Mouse (Mus musculus): ENCODE data around the gene Mmp3. TPM values are rescaled to one million over a fixed set of nuclear protein-coding genes. Genes with fewer than 3 reads are reported as not detected.
"Not testable (repeated sequence)": the region's sequence is repeated elsewhere in the genome, so short reads cannot be mapped to it uniquely, and the experiment has no call there.

Mmp3 gene
- not detected in 2 replicates for polyA plus RNA-seq (2016; fragmentation: Nextera tagmentation; extraction: Ambion mirVana)

- no peaks in the 10 kb centered on the region for H3K4me1 ChIP-seq
- no peaks in the 10 kb centered on the region for H3K9me3 ChIP-seq
- no peak within 1 kb of the TSS for H3K4me3 ChIP-seq
- no peaks in the 10 kb centered on the region for H3K36me3 ChIP-seq (replicated peaks)
- no peaks in the 10 kb centered on the region for H3K27me3 ChIP-seq (replicated peaks; ENCODE audit: low read depth, poor library complexity, severe bottlenecking)
- H3K27ac ChIP-seq (replicated peaks): no peak within 1 kb of the TSS
- 92% methylated on average over 2 of the region's 2 CpGs for WGBS
- DNase-seq (ENCODE audit: low spot score): no peak
Measured at GRCm38 (mm10) chr9:7445522-7445921, at the start of gene Mmp3. Gene Mmp3 (plus strand): TSS chr9:7445822.

GRCm38 (mm10) chr9:7396556-7396955 lies 49.1 kb upstream of the Mmp3 start:
- WGBS: 79% methylated on average over 8 of the region's 8 CpGs
- H3K9me3 ChIP-seq; H3K27me3 ChIP-seq (replicated peaks; ENCODE audit: low read depth, poor library complexity, severe bottlenecking); H3K27ac ChIP-seq (replicated peaks); H3K36me3 ChIP-seq (replicated peaks); H3K4me3 ChIP-seq; H3K4me1 ChIP-seq; DNase-seq (ENCODE audit: low spot score): not testable (repeated sequence)

DNA sequence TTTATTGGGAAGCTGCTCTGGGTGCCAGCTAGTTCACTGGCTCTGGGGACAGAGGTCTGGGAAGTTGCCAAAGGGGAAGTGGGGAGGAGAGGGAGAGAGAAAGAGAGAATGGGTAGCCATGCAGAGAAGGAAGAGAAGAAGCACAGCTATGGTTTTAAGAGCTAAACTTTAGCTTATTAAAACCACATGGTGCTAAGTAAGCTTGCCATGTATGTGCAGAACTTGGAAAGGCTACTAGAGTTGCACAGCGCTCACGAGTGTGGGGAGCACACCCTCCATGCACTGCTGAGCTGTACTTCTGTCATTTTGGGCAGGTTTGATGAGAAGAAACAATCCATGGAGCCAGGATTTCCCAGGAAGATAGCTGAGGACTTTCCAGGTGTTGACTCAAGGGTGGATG lies 7.7 kb downstream of the Mmp3 start:
- Histone ChIP-seq H3K4me1 (no peaks in the 10 kb centered on the region), H3K27ac (replicated peaks) (no peak overlapping the region), H3K36me3 (replicated peaks) (no peaks in the 10 kb centered on the region), H3K9me3 (no peaks in the 10 kb centered on the region), H3K4me3 (no peak overlapping the region), H3K27me3 (replicated peaks; ENCODE audit: low read depth, poor library complexity, severe bottlenecking) (no peaks in the 10 kb centered on the region)
- no peak for DNase-seq (ENCODE audit: low spot score)
- WGBS: 71% methylated on average over 2 of the region's 2 CpGs

GRCm38 (mm10) chr9:7470262-7470661 lies 24.6 kb downstream of the Mmp3 start:
- no peak for DNase-seq (ENCODE audit: low spot score)
- H3K27ac ChIP-seq (replicated peaks): no peak overlapping the region
- no peaks in the 10 kb centered on the region for H3K4me1 ChIP-seq
- no peaks in the 10 kb centered on the region for H3K9me3 ChIP-seq
- H3K27me3 ChIP-seq (replicated peaks; ENCODE audit: low read depth, poor library complexity, severe bottlenecking): no peaks in the 10 kb centered on the region
- WGBS: 91% methylated on average over 1 of the region's 1 CpGs
- no peak overlapping the region for H3K4me3 ChIP-seq
- H3K36me3 ChIP-seq (replicated peaks): no peaks in the 10 kb centered on the region

GRCm38 (mm10) chr9:7483684-7484394 lies 38.2 kb downstream of the Mmp3 start:
- H3K9me3 ChIP-seq: no peaks in the 10 kb centered on the region
- no peak for DNase-seq (ENCODE audit: low spot score)
- 72% methylated on average over 5 of the region's 5 CpGs for WGBS
- H3K4me1 ChIP-seq: no peaks in the 10 kb centered on the region
- no peak overlapping the region for H3K27ac ChIP-seq (replicated peaks)
- H3K4me3 ChIP-seq: no peak overlapping the region
- no peaks in the 10 kb centered on the region for H3K36me3 ChIP-seq (replicated peaks)
- H3K27me3 ChIP-seq (replicated peaks; ENCODE audit: low read depth, poor library complexity, severe bottlenecking): no peaks in the 10 kb centered on the region

DNA sequence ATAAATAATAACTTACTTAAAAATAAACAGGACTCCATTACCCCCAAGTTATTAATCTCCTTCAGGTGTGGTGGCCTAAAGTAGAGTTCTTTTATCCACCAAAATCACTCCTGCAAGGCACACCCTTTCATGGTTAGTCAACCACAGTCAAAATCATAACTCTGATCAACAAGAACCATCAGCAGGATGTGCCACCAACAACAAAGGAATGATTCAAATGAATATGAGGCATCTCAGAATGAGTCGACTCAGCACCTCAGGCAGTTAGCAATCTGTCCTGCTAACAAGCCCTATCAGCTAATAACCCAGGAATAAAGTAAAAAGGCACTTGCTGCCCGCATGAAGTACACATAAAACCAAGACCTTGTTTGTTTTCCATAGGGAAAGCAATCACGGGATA lies 55.5 kb downstream of the Mmp3 start:
- Histone ChIP-seq H3K27ac (replicated peaks) (no peak overlapping the region), H3K9me3 (no peaks in the 10 kb centered on the region), H3K27me3 (replicated peaks; ENCODE audit: low read depth, poor library complexity, severe bottlenecking) (no peaks in the 10 kb centered on the region), H3K36me3 (replicated peaks) (no peaks in the 10 kb centered on the region), H3K4me3 (no peak overlapping the region), H3K4me1 (no peaks in the 10 kb centered on the region)
- no peak for DNase-seq (ENCODE audit: low spot score)
- 86% methylated on average over 3 of the region's 3 CpGs for WGBS

- DNase-seq (ENCODE audit: low spot score): no peak
- Histone ChIP-seq H3K27ac (replicated peaks) (no peak within 1 kb of the TSS), H3K36me3 (replicated peaks) (no peaks in the 10 kb centered on the region), H3K27me3 (replicated peaks; ENCODE audit: low read depth, poor library complexity, severe bottlenecking) (no peaks in the 10 kb centered on the region), H3K4me3 (no peak within 1 kb of the TSS), H3K9me3 (no peaks in the 10 kb centered on the region), H3K4me1 (no peaks in the 10 kb centered on the region)
- WGBS: 90% methylated on average over 3 of the region's 3 CpGs
Measured at GRCm38 (mm10) chr9:7502051-7502450, 56.4 kb downstream of the Mmp3 start, which contains the start of gene Mmp10. Gene Mmp10 (plus strand): TSS chr9:7502352.

Other genes with a start within 250 kb of the Mmp3 start
- not detected in 2 replicates for gene Mmp13, start 173.3 kb upstream of the Mmp3 start, polyA plus RNA-seq (2016; fragmentation: Nextera tagmentation; extraction: Ambion mirVana)
- gene Mmp12, start 101.4 kb upstream of the Mmp3 start, polyA plus RNA-seq (2016; fragmentation: Nextera tagmentation; extraction: Ambion mirVana): not detected in 2 replicates
- not detected in 2 replicates for gene Mmp1b, start 57.8 kb upstream of the Mmp3 start, polyA plus RNA-seq (2016; fragmentation: Nextera tagmentation; extraction: Ambion mirVana)
- not detected in 2 replicates for gene Mmp10, start 56.5 kb downstream of the Mmp3 start, polyA plus RNA-seq (2016; fragmentation: Nextera tagmentation; extraction: Ambion mirVana)
- gene Mmp8, start 112.6 kb downstream of the Mmp3 start, polyA plus RNA-seq (2016; fragmentation: Nextera tagmentation; extraction: Ambion mirVana): not detected in 2 replicates
- not detected in 2 replicates for gene Mmp27, start 125.6 kb downstream of the Mmp3 start, polyA plus RNA-seq (2016; fragmentation: Nextera tagmentation; extraction: Ambion mirVana)
- not detected in 2 replicates for gene Mmp20, start 182.4 kb downstream of the Mmp3 start, polyA plus RNA-seq (2016; fragmentation: Nextera tagmentation; extraction: Ambion mirVana)
- gene Mmp7, start 246.3 kb downstream of the Mmp3 start, polyA plus RNA-seq (2016; fragmentation: Nextera tagmentation; extraction: Ambion mirVana): not detected in 2 replicates

Measured in embryonic facial prominence, embryonic 10.5 days (tissue).